Mouse (Mus musculus): ENCODE measurements at regions not wholly inside any gene's neighbourhood (a gene's known extent, or its start where the extent isn't known, plus 50 kb on each side); places are given as distances from the start of the nearest gene placed in this dataset.

DNA sequence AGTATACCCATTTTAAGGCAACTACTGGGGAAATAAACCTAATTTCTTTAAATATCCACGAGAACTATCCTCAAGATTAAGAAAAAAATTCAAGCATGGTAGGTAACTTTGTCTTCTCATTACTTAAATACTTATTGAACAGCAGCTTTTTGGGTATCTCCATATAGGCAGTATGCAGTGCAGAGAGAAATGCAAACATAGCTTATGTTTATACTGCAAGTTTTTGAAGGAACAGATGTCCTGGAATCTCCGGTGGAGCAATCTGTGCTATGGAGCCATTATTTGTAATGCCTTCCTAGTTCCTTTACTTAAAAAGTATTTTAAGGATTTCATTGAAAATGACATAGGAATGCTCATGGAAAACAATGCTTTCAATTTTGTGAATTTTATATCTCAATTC is 91.7 kb upstream of the Adgrb3 start:
- in situ Hi-C loops (cut with MboI, MseI): no loop called here

DNA sequence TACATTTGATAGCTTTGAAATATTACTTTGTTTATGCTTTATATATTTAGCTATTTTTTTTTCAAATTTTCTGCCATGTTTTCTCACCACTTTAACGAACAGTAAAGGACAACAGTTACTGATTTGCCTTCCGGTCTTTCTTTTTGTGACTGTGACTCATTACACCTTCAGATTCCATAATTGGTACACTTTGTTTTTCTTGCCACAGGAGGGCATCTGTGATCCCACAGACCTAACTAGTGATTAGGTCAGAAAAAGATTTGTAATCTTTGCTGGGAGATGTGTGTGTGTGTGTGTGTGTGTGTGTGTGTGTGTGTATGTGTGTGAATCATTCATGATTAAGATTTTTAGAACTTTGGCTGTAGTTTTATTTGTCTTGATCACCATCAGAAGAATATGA is 64.7 kb upstream of the Adgrb3 start:
- in situ Hi-C loops (cut with MboI, MseI): loop anchor here (10.0 kb wide), 1 partner anchor 1191 kb away; no protein-coding TSS in a partner anchor

DNA sequence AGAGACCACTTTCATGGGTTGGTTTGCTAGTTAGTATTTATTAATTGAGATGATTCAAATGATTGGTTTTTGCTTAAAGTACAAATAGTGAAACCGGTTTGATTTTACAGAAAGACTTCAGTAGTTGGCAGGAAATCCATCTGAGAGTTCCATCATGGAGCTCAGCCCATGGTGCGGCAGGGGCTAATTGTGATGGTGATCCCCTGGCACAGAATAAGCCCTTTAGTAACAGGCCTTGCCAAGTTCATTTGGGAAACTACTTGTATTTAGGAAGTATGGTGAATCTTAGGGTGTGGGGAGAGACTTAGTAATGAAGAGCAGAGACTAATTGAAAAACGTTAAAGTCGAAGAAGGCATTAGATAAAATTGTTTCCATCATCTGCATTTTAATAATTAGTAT is 63.5 kb upstream of the Adgrb3 start:
- in situ Hi-C loops (cut with MboI, MseI): loop anchor here (10.0 kb wide), 1 partner anchor 1192 kb away; no protein-coding TSS in a partner anchor

DNA sequence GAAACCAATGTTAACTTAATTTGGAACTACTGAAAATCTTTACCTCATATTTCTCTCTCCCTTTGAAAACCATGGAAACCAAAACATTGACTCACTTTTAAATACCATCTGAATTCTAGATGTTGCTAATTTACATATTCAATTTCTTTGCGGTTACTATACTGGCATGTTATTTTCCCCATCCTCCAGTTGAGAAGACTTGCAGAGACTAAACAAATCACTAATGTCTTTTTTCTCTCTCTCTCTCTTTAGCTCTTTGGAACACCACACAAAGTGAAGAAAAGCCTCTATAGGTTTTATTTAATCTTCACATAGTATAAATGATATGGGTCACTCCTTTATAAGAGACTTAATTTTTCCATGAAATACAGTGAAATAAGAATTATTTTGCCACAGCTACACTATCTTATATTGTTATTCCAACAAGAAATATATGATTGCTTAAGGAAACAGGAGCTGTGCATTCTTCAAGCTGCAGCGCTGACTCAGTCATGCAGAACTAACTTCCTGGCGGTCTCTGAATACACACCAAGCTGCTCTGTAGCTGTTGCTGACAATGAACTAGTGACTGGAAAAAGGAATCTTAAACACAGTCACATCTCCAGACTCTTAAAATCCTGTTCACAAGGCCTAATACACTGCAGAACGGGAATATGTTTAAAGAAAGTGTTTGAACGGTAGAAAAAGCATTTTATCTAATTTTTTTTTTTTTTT is 62.7 kb upstream of the Adgrb3 start:
- in situ Hi-C loops (cut with MboI, MseI): loop anchor here (10.0 kb wide), 1 partner anchor 1193 kb away; no protein-coding TSS in a partner anchor

DNA sequence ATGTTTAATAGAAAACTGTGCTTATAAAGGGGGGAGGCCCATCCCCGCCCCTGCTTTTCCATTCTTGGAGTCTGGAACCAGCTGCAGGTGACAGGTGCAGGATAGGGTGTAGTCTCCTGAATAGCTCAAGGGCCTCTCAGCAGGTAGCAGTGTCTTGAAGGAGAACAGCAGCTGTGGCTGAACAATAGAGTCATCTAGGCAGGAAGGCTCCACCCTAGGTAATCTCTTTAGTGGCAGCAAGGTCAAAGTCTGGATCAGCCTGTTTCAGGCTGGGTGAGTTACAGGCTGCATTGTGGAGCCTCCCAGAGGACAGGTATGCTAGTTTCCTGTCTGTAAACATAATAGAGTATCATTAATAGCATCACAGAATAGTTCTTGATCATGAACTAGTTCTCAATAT is 58.5 kb upstream of the Adgrb3 start:
- in situ Hi-C loops (cut with MboI, MseI): no loop called here

DNA sequence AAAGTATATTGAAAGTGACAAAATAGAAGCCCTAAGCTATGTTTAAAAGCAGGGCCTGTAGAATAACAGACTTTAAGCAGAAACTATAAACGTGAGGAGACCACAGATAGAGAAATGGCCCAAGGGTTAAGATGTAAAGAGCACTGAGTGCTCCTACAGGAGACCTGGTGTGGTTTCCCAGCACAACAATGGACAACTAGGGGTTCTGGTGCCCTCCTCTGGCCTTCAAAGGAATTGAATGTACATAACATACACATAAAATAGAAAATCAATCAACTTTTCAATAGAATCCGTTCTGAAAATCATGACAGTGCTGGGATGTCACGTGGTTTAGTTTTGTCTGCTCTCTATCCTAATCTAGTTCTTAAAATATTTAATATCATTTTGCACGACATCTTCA is 55.5 kb upstream of the Adgrb3 start:
- in situ Hi-C loops (cut with MboI, MseI): no loop called here
